ENCODE assay signal across 10 mouse cellular contexts in genomic region chr10:93831730-93832574, GRCm38 (mm10). TPM values are rescaled to one million over a fixed set of nuclear protein-coding genes. Genes with fewer than 3 reads are reported as not detected.
DNase-seq lines count a peak whose midpoint lies in the region; ATAC-seq and TF ChIP-seq lines count a peak whose summit lies in the region.
"Had no signal": no experiment of that assay in that cellular context is flagged by ENCODE, and none has a peak within 500 bp of the region (broad histone marks: within the 10 kb centered on the region; RNA-seq: fewer than 3 reads in every experiment).

No protein-coding gene starts in this region.

- H3K4me2 ChIP-seq in heart, embryonic 12.5 days, result peak overlapping the region; percentile 59
- peak overlapping the region; percentile 29 for H3K4me2 ChIP-seq in forebrain, embryonic 11.5 days (ENCODE audit: low read depth, low read length, severe bottlenecking)

- 8% methylated on average over 18 of the region's 18 CpGs for WGBS in heart, embryonic 12.5 days
- WGBS in heart, adult 2 months, result 19% methylated on average over 18 of the region's 18 CpGs
- WGBS in forebrain, embryonic 11.5 days, result 6% methylated on average over 18 of the region's 18 CpGs

- TF ChIP-seq EP300 in heart, adult 2 months (IDR thresholded peaks at IDR 0.05; ENCODE audit: insufficient read depth, low read depth, low read length), result no peak

- H3K79me2 ChIP-seq in heart, adult 2 months (replicated peaks; ENCODE audit: control insufficient read depth, insufficient read depth, low read length), result no peaks in the 10 kb centered on the region

- H3K27ac ChIP-seq in heart, embryonic 12.5 days (ENCODE audit: poor library complexity, severe bottlenecking), result no peak overlapping the region
- no peak overlapping the region for H3K27ac ChIP-seq in heart, adult 2 months
- H3K27ac ChIP-seq in forebrain, embryonic 11.5 days (ENCODE audit: low read depth, low read length), result no peak overlapping the region

- peak overlapping the region; percentile 28 for H3K4me3 ChIP-seq in heart, embryonic 12.5 days
- no peak overlapping the region for H3K4me3 ChIP-seq in heart, adult 2 months
- H3K4me3 ChIP-seq in forebrain, embryonic 11.5 days (ENCODE audit: low read depth, low read length), result no peak overlapping the region; the same call in 1 of the 2 replicates

- H3K27me3 ChIP-seq in heart, embryonic 12.5 days (replicated peaks), result peaks cover 59% of the 10 kb centered on the region
- peaks cover 16% of the 10 kb centered on the region for H3K27me3 ChIP-seq in heart, adult 2 months (ENCODE audit: control insufficient read depth, insufficient read depth, low read length)
- H3K27me3 ChIP-seq in forebrain, embryonic 11.5 days (ENCODE audit: control insufficient read depth, insufficient read depth, low read length), result peaks cover 16% of the 10 kb centered on the region

- TF ChIP-seq POLR2A in heart, adult 2 months (IDR thresholded peaks at IDR 0.05; ENCODE audit: insufficient read depth, low read depth, low read length), result no peak

- intact Hi-C loops in heart, adult 2 months (cut with DNase I), result no loop called here

- no peaks in the 10 kb centered on the region for H3K9me3 ChIP-seq in heart, embryonic 12.5 days (replicated peaks)
- no peaks in the 10 kb centered on the region for H3K9me3 ChIP-seq in forebrain, embryonic 11.5 days (ENCODE audit: control insufficient read depth, low read length)

- no peak for TF ChIP-seq CTCF in heart, adult 2 months (IDR thresholded peaks at IDR 0.05)

- DNase-seq in heart, adult 2 months, result no peak
- peak; percentile 11 to 26 for DNase-seq in B cell, adult 2 months
- no peak for DNase-seq in forebrain, embryonic 11.5 days (ENCODE audit: low spot score)
- DNase-seq in liver, result peak; percentile 27
- no peak for DNase-seq in T-cell, adult 2 months (ENCODE audit: low spot score)
- DNase-seq: layer of hippocampus, postnatal 36 days; right cerebral cortex, postnatal 14 days had no signal

- ATAC-seq in heart, embryonic 12.5 days (ENCODE audit: insufficient number of reproducible peaks, low FRiP score), result no peak
- no peak for ATAC-seq in forebrain, embryonic 11.5 days (replicated peaks; ENCODE audit: low FRiP score)
- no peak for ATAC-seq in cerebellum, adult (ENCODE audit: insufficient number of reproducible peaks, low FRiP score, low TSS enrichment)
- no peak for ATAC-seq in erythroblast, adult 5-6 weeks (replicated peaks; ENCODE audit: low FRiP score, poor library complexity, severe bottlenecking)

- 0 out of 2 replicates have a peak overlapping the region, but pooled peaks have one; percentile 30 for H3K9ac ChIP-seq in heart, embryonic 12.5 days
- no peak overlapping the region for H3K9ac ChIP-seq in heart, adult 2 months (ENCODE audit: low read depth, low read length)
- no peak overlapping the region for H3K9ac ChIP-seq in forebrain, embryonic 11.5 days (ENCODE audit: low read length)

- no peaks in the 10 kb centered on the region for H3K36me3 ChIP-seq in heart, embryonic 12.5 days
- H3K36me3 ChIP-seq in heart, adult 2 months (ENCODE audit: control insufficient read depth, insufficient read depth, low read length), result no peaks in the 10 kb centered on the region
- no peaks in the 10 kb centered on the region for H3K36me3 ChIP-seq in forebrain, embryonic 11.5 days (ENCODE audit: control insufficient read depth, insufficient read depth, low read length)

- H3K4me1 ChIP-seq in heart, embryonic 12.5 days (replicated peaks), result peaks cover 12% of the 10 kb centered on the region
- no peaks in the 10 kb centered on the region for H3K4me1 ChIP-seq in heart, adult 2 months (ENCODE audit: control insufficient read depth, insufficient read depth, low read length)
- H3K4me1 ChIP-seq in forebrain, embryonic 11.5 days (replicated peaks; ENCODE audit: control insufficient read depth, insufficient read depth, low read length), result peaks cover 5% of the 10 kb centered on the region; the same call in 1 of the 2 replicates

RNA-seq across cellular contexts. Expression of gene Usp44, which starts 0.6 kb away (rescaled TPM):
- polyA plus RNA-seq in heart, embryonic 12.5 days (2016; fragmentation: Nextera tagmentation; extraction: Ambion mirVana), result 0.49 and 0.50 TPM in 2 replicates
- total RNA-seq in heart, adult 2 months (2021), result not detected
- not detected in 2 replicates for polyA plus RNA-seq in heart, adult 2 months (2012; rRNA removed)
- 10.5 and 11.3 TPM in 2 replicates for polyA plus RNA-seq in forebrain, embryonic 11.5 days (2014; fragmentation: Nextera tagmentation; extraction: Ambion mirVana)
- total RNA-seq in erythroblast, adult 5-6 weeks (2015; ENCODE audit: low replicate concordance), result not detected in 2 replicates
- total RNA-seq in erythroblast, adult 5-6 weeks (2017; ENCODE audit: low replicate concordance), result 0.28 TPM in 1 of 2 replicates, not detected in the other
- total RNA-seq: layer of hippocampus, postnatal 36 days had no signal

Comparison
In these comparisons a context has a peak if more than half of its experiments do, and no peak if none do; other contexts are left out.
1. DNase-seq: peak in B cell, adult 2 months (2 of 2) and liver (single experiment); none in heart, adult 2 months (0 of 2), forebrain, embryonic 11.5 days (single experiment) and T-cell, adult 2 months (single experiment).